Mouse (Mus musculus) ES-Bruce4 (cell line): ENCODE data around the gene Emc8.

Experiments
- CTCF ChIP-seq: IDR thresholded peaks from one replicate; pipeline ENCODE4 v1.8.1; 2011; ENCODE audit warnings: low read depth, low read length
- EP300 ChIP-seq: IDR thresholded peaks from 2 replicates; pipeline ENCODE4 v1.6.1; 2011; ENCODE audit warnings: low read depth, low read length; ENCODE audit not compliant: insufficient read depth
- POLR2A ChIP-seq: IDR thresholded peaks from one replicate; pipeline ENCODE4 v1.8.1; 2011; ENCODE audit warnings: low read length; ENCODE audit not compliant: insufficient read depth

GRCm38 (mm10) chr8:120607460-120607859, 60.9 kb downstream of the Emc8 start:
- no peak for TF ChIP-seq POLR2A
- no peak for TF ChIP-seq CTCF
- no peak for TF ChIP-seq EP300
